Mouse (Mus musculus) cerebellum, adult 2 months (tissue): ENCODE measurements around the gene Hdac1.

Experiments used
- CTCF ChIP-seq: fragments of 200-500 bp; IDR thresholded peaks from 2 replicates; pipeline ENCODE4 v1.5.1; 2011; ENCODE audit warnings: low read depth, mild to moderate bottlenecking, control low read depth, low read length, moderate library complexity, borderline replicate concordance; ENCODE audit not compliant: insufficient read depth
- POLR2A ChIP-seq: fragments of 200-500 bp; IDR thresholded peaks from 2 replicates; pipeline ENCODE4 v1.6.1; 2011; ENCODE audit warnings: low read length, control low read depth, borderline replicate concordance; ENCODE audit not compliant: insufficient read depth

DNA sequence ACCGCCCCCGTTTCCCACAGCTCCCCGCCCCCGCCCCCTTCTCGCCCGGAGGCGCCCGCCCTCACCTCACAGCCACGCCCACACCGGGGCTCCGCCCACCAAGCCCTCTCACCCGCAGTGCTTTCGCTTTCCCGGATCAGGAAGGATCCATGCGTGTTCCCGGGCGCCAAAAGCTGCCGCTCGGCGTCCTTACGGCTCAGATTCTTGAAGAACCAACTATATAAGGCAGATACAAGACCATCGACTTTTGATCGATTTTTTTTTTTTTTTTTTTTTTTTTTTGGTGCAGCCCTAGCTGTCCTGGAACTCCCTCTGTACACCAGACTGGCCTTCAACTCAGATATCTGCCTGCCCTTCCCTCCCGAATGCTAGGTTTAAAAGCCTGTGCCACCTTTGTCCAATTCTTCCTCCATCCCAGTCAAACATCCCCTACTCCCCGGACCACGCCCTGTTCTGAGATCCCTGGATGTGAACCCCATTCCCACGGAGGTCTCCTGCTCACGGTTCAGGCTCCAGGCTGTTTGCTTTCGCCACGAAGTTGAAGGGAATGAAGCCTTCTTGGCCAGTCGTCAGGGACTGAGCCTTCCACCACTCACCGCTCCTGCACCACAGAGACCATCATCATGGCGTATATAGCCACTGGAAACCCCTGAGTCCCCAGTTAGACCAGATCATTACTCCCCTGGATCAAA is 14.2 kb upstream of the Hdac1 start:
- TF ChIP-seq POLR2A (peak; percentile 51; the same call in 1 of the 2 replicates), CTCF (no peak)
